In the genomic region with DNA sequence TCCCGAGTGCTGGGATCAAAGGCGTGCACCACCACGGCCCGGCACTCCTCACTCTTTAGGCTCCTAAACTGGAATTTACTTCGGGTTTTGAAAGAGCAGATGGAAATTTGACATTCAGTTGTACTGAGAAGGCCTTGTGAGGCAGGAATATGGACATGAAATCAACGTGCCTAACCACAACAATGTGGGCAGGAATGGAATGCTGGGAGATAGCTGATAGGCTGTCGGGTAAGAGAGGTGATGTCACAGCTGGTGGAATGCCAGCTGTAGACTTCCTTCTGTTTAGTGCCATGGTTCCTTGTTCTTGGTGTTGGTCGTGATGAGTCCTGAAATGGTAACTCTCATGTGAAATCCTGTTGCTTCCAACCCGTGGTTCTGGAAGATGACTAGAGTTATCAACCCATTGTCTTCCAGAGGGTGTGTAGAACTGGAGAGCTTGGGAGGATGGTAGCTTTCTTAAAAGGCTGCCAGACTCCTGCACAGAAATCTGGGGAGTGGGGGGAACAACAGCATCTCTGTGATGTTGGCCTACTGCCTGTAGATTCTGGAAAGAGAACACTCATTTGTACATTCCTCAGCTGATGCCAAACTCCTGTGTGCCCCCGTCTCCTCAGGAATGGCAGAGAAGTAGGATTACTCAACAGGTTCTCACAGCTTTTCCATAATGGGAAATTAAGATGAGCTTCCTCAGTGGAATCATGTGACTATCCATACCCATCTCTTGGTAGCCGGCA, we compare ENCODE assay signal across 15 mouse cellular contexts. TPM values are rescaled to one million over a fixed set of nuclear protein-coding genes. Genes with fewer than 3 reads are reported as not detected.
DNase-seq lines count a peak whose midpoint lies in the region; ATAC-seq and TF ChIP-seq lines count a peak whose summit lies in the region.
"Had no signal": no experiment of that assay in that cellular context is flagged by ENCODE, and none has a peak within 500 bp of the region (broad histone marks: within the 10 kb centered on the region; RNA-seq: fewer than 3 reads in every experiment).

No protein-coding gene starts in this region.

- H3K36me3 ChIP-seq in heart, embryonic 12.5 days = peaks cover 5% of the 10 kb centered on the region; the same call in 1 of the 2 replicates
- H3K36me3 ChIP-seq in heart, embryonic 11.5 days (ENCODE audit: control insufficient read depth, insufficient read depth, low read length) = no peaks in the 10 kb centered on the region
- H3K36me3 ChIP-seq in C2C12 (ENCODE audit: control insufficient read depth, insufficient read depth) = no peaks in the 10 kb centered on the region
- H3K36me3 ChIP-seq in kidney, embryonic 15.5 days = no peaks in the 10 kb centered on the region
- H3K36me3 ChIP-seq: hindbrain, embryonic 13.5 days; stomach, embryonic 15.5 days had no signal

- peak overlapping the region; percentile 41; the same call in 1 of the 2 replicates for H3K27ac ChIP-seq in heart, embryonic 12.5 days (ENCODE audit: poor library complexity, severe bottlenecking)
- no peak overlapping the region for H3K27ac ChIP-seq in heart, embryonic 11.5 days (ENCODE audit: low read depth, low read length)
- H3K27ac ChIP-seq in kidney, embryonic 15.5 days = no peak overlapping the region
- H3K27ac ChIP-seq: hindbrain, embryonic 13.5 days; liver, embryonic 12.5 days; stomach, embryonic 15.5 days had no signal

- no peak for ATAC-seq in heart, embryonic 12.5 days (ENCODE audit: insufficient number of reproducible peaks, low FRiP score)
- no peak for ATAC-seq in heart, embryonic 11.5 days (replicated peaks; ENCODE audit: insufficient number of reproducible peaks, low FRiP score, low TSS enrichment)
- ATAC-seq in kidney, embryonic 15.5 days (replicated peaks; ENCODE audit: low FRiP score) = no peak
- ATAC-seq: liver, embryonic 12.5 days; midbrain, embryonic 16.5 days had no signal

- H3K79me3 ChIP-seq in C2C12 (ENCODE audit: low read depth) = peaks cover 2% of the 10 kb centered on the region

- H3K9ac ChIP-seq in heart, embryonic 12.5 days = no peak overlapping the region
- no peak overlapping the region for H3K9ac ChIP-seq in heart, embryonic 11.5 days (ENCODE audit: low read depth, low read length)
- H3K9ac ChIP-seq in kidney, embryonic 15.5 days = no peak overlapping the region
- H3K9ac ChIP-seq: hindbrain, embryonic 13.5 days; liver, embryonic 12.5 days; stomach, embryonic 15.5 days had no signal

- peak; percentile 75 for DNase-seq in ZHBTc4 (ENCODE audit: low read depth, low spot score)
- peak; percentile 34 for DNase-seq in lung, postnatal 14 days
- DNase-seq in frontal cortex, postnatal 14 days (ENCODE audit: low spot score in 2 of 2) = no peak
- no peak for DNase-seq in frontal cortex, postnatal 36 days (ENCODE audit: low spot score in 2 of 2)
- DNase-seq: gastrocnemius, postnatal 14 days; kidney, adult 2 months; right cerebral cortex, postnatal 14 days had no signal

- H3K9me3 ChIP-seq in heart, embryonic 12.5 days (replicated peaks) = no peaks in the 10 kb centered on the region
- H3K9me3 ChIP-seq in heart, embryonic 11.5 days (replicated peaks; ENCODE audit: control insufficient read depth, low read length) = no peaks in the 10 kb centered on the region
- H3K9me3 ChIP-seq in kidney, embryonic 15.5 days (replicated peaks) = no peaks in the 10 kb centered on the region
- H3K9me3 ChIP-seq: hindbrain, embryonic 13.5 days; liver, embryonic 12.5 days; stomach, embryonic 15.5 days had no signal

- WGBS in heart, embryonic 12.5 days = 71% methylated on average over 11 of the region's 11 CpGs
- WGBS in heart, embryonic 11.5 days (ENCODE audit: insufficient replicate concordance) = 73% methylated on average over 11 of the region's 11 CpGs
- 89% methylated on average over 11 of the region's 11 CpGs for WGBS in kidney, embryonic 15.5 days

- H3ac ChIP-seq in C2C12 (ENCODE audit: control insufficient read depth, insufficient read length, low read depth) = no peak overlapping the region

- TF ChIP-seq CTCF in C2C12 (IDR thresholded peaks at IDR 0.05; ENCODE audit: control insufficient read depth, insufficient read depth, insufficient read length) = no peak

- no peak overlapping the region for H3K4me2 ChIP-seq in heart, embryonic 12.5 days
- no peak overlapping the region for H3K4me2 ChIP-seq in heart, embryonic 11.5 days
- H3K4me2 ChIP-seq in kidney, embryonic 15.5 days = no peak overlapping the region
- H3K4me2 ChIP-seq: hindbrain, embryonic 13.5 days; liver, embryonic 12.5 days; stomach, embryonic 15.5 days had no signal

- no peak overlapping the region for H3K4me3 ChIP-seq in heart, embryonic 12.5 days
- no peak overlapping the region for H3K4me3 ChIP-seq in heart, embryonic 11.5 days (ENCODE audit: low read depth, low read length)
- H3K4me3 ChIP-seq in C2C12 (ENCODE audit: insufficient read depth, poor library complexity, severe bottlenecking) = no peak overlapping the region
- H3K4me3 ChIP-seq in kidney, embryonic 15.5 days (replicated peaks) = no peak overlapping the region
- H3K4me3 ChIP-seq: hindbrain, embryonic 13.5 days; liver, embryonic 12.5 days; stomach, embryonic 15.5 days had no signal

- H3K79me2 ChIP-seq in C2C12 (ENCODE audit: control insufficient read depth, insufficient read depth) = peaks cover 4% of the 10 kb centered on the region

- peaks cover 53% of the 10 kb centered on the region for H3K4me1 ChIP-seq in heart, embryonic 12.5 days (replicated peaks)
- H3K4me1 ChIP-seq in heart, embryonic 11.5 days (ENCODE audit: control insufficient read depth, insufficient read depth, low read length) = peaks cover 48% of the 10 kb centered on the region
- H3K4me1 ChIP-seq in kidney, embryonic 15.5 days = peaks cover 19% of the 10 kb centered on the region

- no peaks in the 10 kb centered on the region for H3K27me3 ChIP-seq in heart, embryonic 12.5 days (replicated peaks)
- H3K27me3 ChIP-seq in heart, embryonic 11.5 days (ENCODE audit: control insufficient read depth, insufficient read depth, low read length) = no peaks in the 10 kb centered on the region
- H3K27me3 ChIP-seq in C2C12 (ENCODE audit: control insufficient read depth, insufficient read depth, insufficient read length) = no peaks in the 10 kb centered on the region
- no peaks in the 10 kb centered on the region for H3K27me3 ChIP-seq in kidney, embryonic 15.5 days
- H3K27me3 ChIP-seq: hindbrain, embryonic 13.5 days; liver, embryonic 12.5 days; stomach, embryonic 15.5 days had no signal

TF ChIP-seq in C2C12, 6 proteins besides CTCF, POLR2A, EP300 and RAD21:
- TF ChIP-seq MYOG (IDR thresholded peaks at IDR 0.05; ENCODE audit: control insufficient read depth, extremely low read depth, insufficient read length) (no peak), FOSL1 (IDR thresholded peaks at IDR 0.05; ENCODE audit: insufficient read depth, low read length, poor library complexity, severe bottlenecking) (no peak), USF1 (IDR thresholded peaks at IDR 0.05; ENCODE audit: low read depth) (no peak), MYOD1 (IDR thresholded peaks at IDR 0.05; ENCODE audit: control insufficient read depth, insufficient read length, low read depth) (no peak), CEBPB (IDR thresholded peaks at IDR 0.05; ENCODE audit: low read depth) (no peak), MAX (IDR thresholded peaks at IDR 0.05) (peak; percentile 62)

RNA-seq across cellular contexts. Expression of gene Kat2b, which starts 17.4 kb away (rescaled TPM):
- 9.9 and 14.0 TPM in 2 replicates for polyA plus RNA-seq in heart, embryonic 12.5 days (2016; fragmentation: Nextera tagmentation; extraction: Ambion mirVana)
- 11.0 and 14.0 TPM in 2 replicates for polyA plus RNA-seq in heart, embryonic 11.5 days (2014; fragmentation: Nextera tagmentation; extraction: Ambion mirVana)
- 2.4 TPM for polyA plus RNA-seq in C2C12 (2012; fragmentation: generic; extraction: Trizol)
- polyA plus RNA-seq in kidney, embryonic 15.5 days (2015; fragmentation: Nextera tagmentation; extraction: Ambion mirVana) = 3.8 and 4.4 TPM in 2 replicates

RNA-seq across cellular contexts. Expression of gene Pp2d1, which starts 44.8 kb away (rescaled TPM):
- polyA plus RNA-seq in heart, embryonic 12.5 days (2016; fragmentation: Nextera tagmentation; extraction: Ambion mirVana) = 0.19 and 0.23 TPM in 2 replicates
- polyA plus RNA-seq in heart, embryonic 11.5 days (2014; fragmentation: Nextera tagmentation; extraction: Ambion mirVana) = 0.32 and 0.33 TPM in 2 replicates
- 0.04 TPM for polyA plus RNA-seq in C2C12 (2012; fragmentation: generic; extraction: Trizol)
- 0.17 and 0.21 TPM in 2 replicates for polyA plus RNA-seq in kidney, embryonic 15.5 days (2015; fragmentation: Nextera tagmentation; extraction: Ambion mirVana)
- polyA plus RNA-seq: kidney, adult 2 months had no signal

Comparison
In these comparisons a context has a peak if more than half of its experiments do, and no peak if none do; other contexts are left out.
1. DNase-seq: peak in ZHBTc4 (single experiment) and lung, postnatal 14 days (single experiment); none in frontal cortex, postnatal 14 days (0 of 2) and frontal cortex, postnatal 36 days (0 of 2).